Mouse (Mus musculus) kidney, embryonic 14.5 days (tissue): ENCODE data around the gene Actn1. TPM values are rescaled to one million over a fixed set of nuclear protein-coding genes. Genes with fewer than 3 reads are reported as not detected.
"Not testable (repeated sequence)": the region's sequence is repeated elsewhere in the genome, so short reads cannot be mapped to it uniquely, and the experiment has no call there.

Experiments
- ATAC-seq: fragments of 200-750 bp; cut with Nextera tagmentation; 2 replicates; pipeline ENCODE4 v1.8.0; 2017; ENCODE audit warnings: moderate number of reproducible peaks, mild to moderate bottlenecking, moderate TSS enrichment, moderate library complexity; ENCODE audit not compliant: low FRiP score, low TSS enrichment
- H3K27ac ChIP-seq: fragments of 300-500 bp; sonication (generic); 2 replicates; pipeline ENCODE4 v1.5.1; 2014; ENCODE audit warnings: low read depth, mild to moderate bottlenecking, low read length, moderate library complexity, mixed read lengths
- H3K27me3 ChIP-seq: fragments of 300-500 bp; sonication (generic); 2 replicates; pipeline ENCODE4 v1.6.1; 2014; ENCODE audit warnings: mild to moderate bottlenecking, low read length; ENCODE audit not compliant: control insufficient read depth, insufficient read depth
- H3K36me3 ChIP-seq: fragments of 300-500 bp; sonication (generic); 2 replicates; pipeline ENCODE4 v1.6.1; 2014; ENCODE audit warnings: low read length, mixed read lengths; ENCODE audit not compliant: control insufficient read depth, insufficient read depth
- H3K4me1 ChIP-seq: fragments of 300-500 bp; sonication (generic); 2 replicates; pipeline ENCODE4 v1.6.1; 2014; ENCODE audit warnings: low read length, mixed read lengths; ENCODE audit not compliant: control insufficient read depth, insufficient read depth
- H3K4me2 ChIP-seq: fragments of 300-500 bp; sonication (generic); replicated peaks from 2 replicates; pipeline ENCODE4 v1.6.1; 2014; ENCODE audit warnings: low read depth, mild to moderate bottlenecking, low read length
- H3K4me3 ChIP-seq: fragments of 300-500 bp; sonication (generic); 2 replicates; pipeline ENCODE4 v1.5.1; 2014; ENCODE audit warnings: mild to moderate bottlenecking, low read length
- H3K9ac ChIP-seq: fragments of 300-500 bp; sonication (generic); 2 replicates; pipeline ENCODE4 v1.6.1; 2014; ENCODE audit warnings: low read depth, mild to moderate bottlenecking, low read length, moderate library complexity
- H3K9me3 ChIP-seq: fragments of 300-500 bp; sonication (generic); 2 replicates; pipeline ENCODE4 v1.6.1; 2016; ENCODE audit warnings: low read length; ENCODE audit not compliant: control insufficient read depth
- WGBS: fragments of 180-500 bp; shearing (Covaris S2); extraction: QIAGEN DNeasy Blood & Tissue Kit; methylation state at CpG from one replicate; pipeline ENCODE4 v1.1.7; 2014; 5-methylcytosine and 5-hydroxymethylcytosine counted together
- polyA plus RNA-seq: library from polyadenylated mRNA; unstranded; fragments of >200 nt; fragmentation: Nextera tagmentation; extraction: Ambion mirVana; gene quantifications from 2 replicates; pipeline ENCODE4 v1.2.1, GENCODE M21; 2014

The Actn1 gene
- polyA plus RNA-seq, 1 experiment from 2014 or later = 52.6 TPM

DNA sequence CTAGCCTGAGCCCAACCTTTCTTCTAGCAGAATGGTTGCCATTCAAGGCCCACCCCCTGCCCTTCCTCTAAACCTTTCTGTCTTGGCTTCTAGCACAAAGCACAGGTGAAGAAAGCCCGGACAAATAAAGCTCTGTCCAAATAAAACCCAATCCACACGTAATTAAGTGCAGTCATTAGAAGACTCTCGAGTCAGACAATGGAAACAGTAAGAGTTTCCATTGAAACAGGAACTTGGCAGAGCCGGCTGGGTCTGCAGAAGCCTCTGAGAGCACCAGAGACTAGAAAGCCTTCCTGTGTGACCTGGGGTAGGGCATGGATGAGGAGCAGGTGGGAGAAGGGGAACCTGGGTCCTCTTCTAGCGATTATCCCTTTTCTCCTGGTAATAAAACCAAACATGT lies 25.7 kb upstream of the Actn1 start:
- no peaks in the 10 kb centered on the region for H3K27me3 ChIP-seq
- no peaks in the 10 kb centered on the region for H3K9me3 ChIP-seq
- no peaks in the 10 kb centered on the region for H3K36me3 ChIP-seq
- no peaks in the 10 kb centered on the region for H3K4me1 ChIP-seq
- H3K4me2 ChIP-seq = no peak overlapping the region
- no peak overlapping the region for H3K4me3 ChIP-seq
- H3K27ac ChIP-seq = no peak overlapping the region
- 71% methylated on average over 5 of the region's 5 CpGs for WGBS
- ATAC-seq = no peak
- H3K9ac ChIP-seq = no peak overlapping the region

DNA sequence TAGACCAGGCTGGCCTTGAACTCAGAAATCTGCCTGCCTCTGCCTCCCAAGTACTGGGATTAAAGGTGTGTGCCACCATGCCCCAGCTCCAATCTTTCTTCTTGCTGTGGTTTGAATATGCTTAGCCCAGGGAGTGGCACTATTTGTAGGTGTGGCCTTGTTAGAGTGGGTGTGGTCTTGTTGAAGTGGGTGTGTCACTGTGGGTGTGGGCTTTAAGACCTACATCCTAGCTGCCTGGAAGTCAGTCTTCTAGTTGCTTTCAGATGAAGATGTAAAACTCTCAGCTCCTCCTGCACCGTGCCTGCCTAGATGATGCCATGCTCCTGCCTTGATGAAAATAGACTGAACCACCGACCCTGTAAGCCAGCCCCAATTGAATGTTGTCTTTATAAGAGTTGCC lies 24.1 kb upstream of the Actn1 start:
- not testable (repeated sequence) for H3K4me3 ChIP-seq, H3K36me3 ChIP-seq, H3K9me3 ChIP-seq, H3K27me3 ChIP-seq, H3K4me2 ChIP-seq, H3K27ac ChIP-seq, H3K9ac ChIP-seq, ATAC-seq, H3K4me1 ChIP-seq
- WGBS = 87% methylated on average over 2 of the region's 2 CpGs

DNA sequence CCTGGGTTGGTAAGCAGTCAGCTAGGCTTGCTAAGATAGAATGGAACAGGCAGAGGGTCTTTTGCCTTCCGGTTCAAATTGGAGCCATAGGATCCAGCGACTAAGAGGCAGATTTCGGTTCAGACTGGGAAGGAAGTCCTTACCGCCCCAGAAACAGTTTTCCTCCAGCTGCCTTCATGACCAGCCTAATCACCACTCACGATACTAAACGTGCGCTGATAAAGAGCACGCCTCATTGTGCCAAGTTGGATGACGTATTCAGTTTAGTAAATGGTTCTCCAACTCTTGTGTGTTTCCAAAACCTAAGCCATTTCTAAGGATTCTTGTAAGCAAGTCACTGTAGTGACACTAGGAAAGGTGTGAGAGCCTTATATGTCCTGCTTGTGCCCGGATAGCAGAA lies 18.7 kb upstream of the Actn1 start:
- H3K36me3 ChIP-seq = no peaks in the 10 kb centered on the region
- H3K4me3 ChIP-seq = no peak overlapping the region
- H3K4me2 ChIP-seq = no peak overlapping the region
- H3K9ac ChIP-seq = no peak overlapping the region
- no peaks in the 10 kb centered on the region for H3K9me3 ChIP-seq
- no peaks in the 10 kb centered on the region for H3K27me3 ChIP-seq
- no peak overlapping the region for H3K27ac ChIP-seq
- no peak for ATAC-seq
- 83% methylated on average over 10 of the region's 10 CpGs for WGBS
- H3K4me1 ChIP-seq = peaks cover 5% of the 10 kb centered on the region; the same call in 1 of the 2 replicates

DNA sequence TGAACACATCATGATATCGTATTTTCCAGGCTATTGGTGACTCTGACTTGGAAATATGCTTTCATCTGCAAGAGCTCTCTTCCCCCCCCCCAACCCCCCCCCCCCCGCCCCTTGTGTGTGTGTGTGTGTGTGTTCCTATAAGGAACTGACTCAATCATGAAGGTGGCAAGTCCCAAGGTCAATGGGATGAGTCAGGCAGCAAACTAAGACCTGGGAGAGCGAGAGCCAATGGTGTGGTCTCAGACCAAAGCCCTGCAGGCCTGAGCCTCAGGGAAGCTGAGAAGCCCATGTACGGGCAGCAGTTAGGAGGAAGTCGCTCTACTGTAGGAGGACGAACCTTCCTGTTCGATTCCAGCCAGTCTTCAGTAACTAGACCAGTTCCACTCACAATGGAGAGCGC lies 17.3 kb upstream of the Actn1 start:
- no peak for ATAC-seq
- Histone ChIP-seq H3K36me3 (no peaks in the 10 kb centered on the region), H3K27me3 (no peaks in the 10 kb centered on the region), H3K9me3 (no peaks in the 10 kb centered on the region), H3K27ac (no peak overlapping the region), H3K9ac (no peak overlapping the region), H3K4me2 (no peak overlapping the region), H3K4me1 (peaks cover 5% of the 10 kb centered on the region; the same call in 1 of the 2 replicates), H3K4me3 (no peak overlapping the region)
- 81% methylated on average over 8 of the region's 8 CpGs for WGBS

DNA sequence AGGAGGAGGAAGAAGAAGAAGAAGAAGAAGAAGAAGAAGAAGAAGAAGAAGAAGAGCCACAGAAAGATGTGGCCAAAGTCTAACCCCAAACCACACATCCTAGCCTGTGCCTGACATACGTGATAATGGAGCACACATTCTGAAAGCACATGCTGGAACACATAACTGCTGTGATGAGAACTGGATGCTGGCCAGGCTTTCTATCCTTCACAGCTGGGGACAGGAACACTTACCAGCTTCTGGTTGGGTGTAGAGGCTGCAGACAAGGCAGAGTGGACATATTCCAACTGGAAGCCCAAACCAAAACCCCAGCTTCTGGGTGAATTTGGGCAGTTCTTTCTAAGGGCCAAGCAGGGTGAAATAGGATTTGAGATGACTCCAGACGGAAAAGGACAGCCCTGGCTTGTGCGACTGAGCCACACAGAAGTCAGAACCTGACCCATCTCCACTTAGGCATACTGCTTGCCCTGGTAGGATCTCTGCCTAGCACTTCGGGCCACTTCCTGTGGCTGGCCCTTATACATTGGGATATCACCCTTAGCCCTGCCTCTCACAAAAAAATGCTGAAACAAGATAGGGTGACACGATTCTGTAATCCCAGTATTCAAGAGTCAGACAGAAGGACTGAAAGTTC lies 15.1 kb upstream of the Actn1 start:
- no peak for ATAC-seq
- Histone ChIP-seq H3K4me3 (no peak overlapping the region), H3K9me3 (no peaks in the 10 kb centered on the region), H3K27ac (no peak overlapping the region), H3K27me3 (no peaks in the 10 kb centered on the region), H3K36me3 (no peaks in the 10 kb centered on the region), H3K4me2 (no peak overlapping the region), H3K4me1 (peaks cover 8% of the 10 kb centered on the region), H3K9ac (no peak overlapping the region)
- 83% methylated on average over 5 of the region's 5 CpGs for WGBS

DNA sequence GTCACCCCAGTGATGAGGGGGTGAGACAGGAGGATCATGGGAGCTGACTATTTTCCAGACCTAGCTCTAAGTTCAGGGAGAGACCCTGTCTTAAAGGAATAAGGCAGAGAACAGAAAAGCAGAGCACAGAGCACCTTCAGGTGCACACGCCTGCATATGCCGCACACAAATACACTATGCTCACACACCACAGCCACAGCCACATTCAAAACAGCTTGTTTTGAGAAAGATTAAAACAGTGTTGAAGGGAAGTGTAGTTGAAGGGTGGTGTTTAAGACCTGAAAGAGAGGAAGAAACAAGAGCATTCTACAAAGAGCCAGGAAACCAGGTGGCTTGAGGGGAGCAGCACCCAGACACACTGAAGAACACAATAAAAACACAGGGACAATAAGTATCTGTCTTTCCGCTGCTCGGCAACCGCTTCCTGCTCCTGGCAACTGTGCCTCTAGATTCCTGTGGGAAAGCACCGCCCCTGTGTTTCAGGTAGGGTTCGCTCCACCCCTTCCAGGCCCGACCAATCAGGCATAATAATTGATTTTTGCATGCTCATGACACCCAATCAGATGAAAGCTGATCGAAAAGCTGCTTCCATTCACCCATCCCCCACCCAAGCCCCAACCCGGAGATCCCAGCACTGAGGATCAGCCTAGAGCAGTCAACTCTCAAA lies 13.0 kb upstream of the Actn1 start:
- Histone ChIP-seq H3K27me3 (no peaks in the 10 kb centered on the region), H3K4me2 (peak overlapping the region; percentile 5; the same call in 1 of the 2 replicates), H3K4me3 (no peak overlapping the region; the same call in 1 of the 2 replicates), H3K4me1 (peaks cover 7% of the 10 kb centered on the region), H3K9ac (no peak overlapping the region), H3K27ac (no peak overlapping the region), H3K9me3 (no peaks in the 10 kb centered on the region), H3K36me3 (no peaks in the 10 kb centered on the region)
- peak; percentile 74 for ATAC-seq
- 26% methylated on average over 10 of the region's 10 CpGs for WGBS

DNA sequence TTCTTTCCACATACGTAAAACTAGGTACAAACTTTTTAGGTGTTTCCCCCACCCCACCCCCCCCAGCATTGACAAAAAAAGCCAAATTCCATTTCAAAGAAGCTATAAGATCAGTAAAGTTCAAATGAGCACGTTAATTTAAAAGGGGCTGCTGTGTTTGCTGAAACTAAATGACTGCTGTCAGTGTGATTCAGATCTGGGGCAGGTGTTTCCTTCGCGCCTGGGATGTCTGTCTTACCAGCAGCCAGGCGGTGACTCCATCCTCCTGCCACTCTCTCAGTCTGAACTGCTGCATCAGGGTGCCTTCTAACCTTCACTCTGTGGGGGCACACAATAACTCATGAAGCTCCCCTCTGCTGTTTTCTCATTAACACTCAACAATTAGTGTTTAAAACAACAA lies 11.6 kb upstream of the Actn1 start:
- 30% methylated on average over 5 of the region's 5 CpGs for WGBS

DNA sequence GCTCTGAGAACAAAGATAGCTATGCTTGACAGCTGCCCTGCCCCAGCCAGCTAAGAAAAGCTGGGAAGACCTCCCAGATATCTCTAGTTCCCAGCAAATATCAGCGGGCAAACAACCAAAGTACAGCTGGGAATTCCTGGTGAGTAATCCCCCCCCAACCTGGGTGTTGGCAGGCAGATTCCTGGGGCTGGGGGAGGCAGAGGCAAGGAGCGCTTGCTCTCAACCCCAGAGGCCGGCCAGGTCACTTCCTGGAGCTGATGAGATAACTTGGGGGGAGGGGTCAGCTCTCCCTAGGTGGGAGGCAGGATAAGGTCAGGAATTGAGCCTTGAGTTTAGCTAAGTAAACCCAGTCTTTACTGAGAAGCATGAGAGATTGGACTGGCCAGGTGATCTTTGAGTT lies 10.8 kb upstream of the Actn1 start:
- 3% methylated on average over 3 of the region's 3 CpGs for WGBS
- H3K27ac ChIP-seq = peak overlapping the region; percentile 51; the same call in 1 of the 2 replicates
- H3K27me3 ChIP-seq = no peaks in the 10 kb centered on the region
- no peak overlapping the region for H3K4me3 ChIP-seq
- peaks cover 7% of the 10 kb centered on the region for H3K4me1 ChIP-seq
- no peak overlapping the region for H3K4me2 ChIP-seq
- no peak overlapping the region for H3K9ac ChIP-seq
- no peaks in the 10 kb centered on the region for H3K36me3 ChIP-seq
- no peaks in the 10 kb centered on the region for H3K9me3 ChIP-seq
- no peak; the same call in 1 of the 2 replicates for ATAC-seq

More for the DNA sequence above, 11.6 kb upstream of the Actn1 start:
- H3K4me2 ChIP-seq = no peak overlapping the region
- H3K27ac ChIP-seq = no peak overlapping the region
- no peak overlapping the region for H3K9ac ChIP-seq
- ATAC-seq = no peak
- peaks cover 7% of the 10 kb centered on the region for H3K4me1 ChIP-seq
- H3K9me3 ChIP-seq = no peaks in the 10 kb centered on the region
- no peak overlapping the region for H3K4me3 ChIP-seq
- H3K36me3 ChIP-seq = no peaks in the 10 kb centered on the region
- no peaks in the 10 kb centered on the region for H3K27me3 ChIP-seq

- Histone ChIP-seq H3K4me3 (no peak overlapping the region), H3K9me3 (no peaks in the 10 kb centered on the region), H3K9ac (no peak overlapping the region), H3K27ac (no peak overlapping the region), H3K27me3 (no peaks in the 10 kb centered on the region), H3K4me1 (peaks cover 7% of the 10 kb centered on the region), H3K36me3 (no peaks in the 10 kb centered on the region), H3K4me2 (no peak overlapping the region)
- no peak for ATAC-seq
- 96% methylated on average over 2 of the region's 2 CpGs for WGBS
Measured at GRCm38 (mm10) chr12:80269303-80269702, 9.1 kb upstream of the Actn1 start.
